9 mouse cellular contexts compared by ENCODE assay signal in genomic region chr2:151008006-151008405, GRCm38 (mm10). TPM values are rescaled to one million over a fixed set of nuclear protein-coding genes. Genes with fewer than 3 reads are reported as not detected.
DNase-seq lines count a peak whose midpoint lies in the region; ATAC-seq and TF ChIP-seq lines count a peak whose summit lies in the region.
"Had no signal": no experiment of that assay in that cellular context is flagged by ENCODE, and none has a peak within 500 bp of the region (broad histone marks: within the 10 kb centered on the region; RNA-seq: fewer than 3 reads in every experiment).

No protein-coding gene starts in this region.

- H3K4me2 ChIP-seq in kidney, postnatal 0 days (ENCODE audit: low read length), result peak overlapping the region; percentile 90
- H3K4me2 ChIP-seq in embryonic facial prominence, embryonic 12.5 days (replicated peaks), result peak overlapping the region; percentile 83
- peak overlapping the region; percentile 95 for H3K4me2 ChIP-seq in intestine, embryonic 15.5 days (replicated peaks)

- no peak overlapping the region for H3K27ac ChIP-seq in kidney, postnatal 0 days
- no peak overlapping the region for H3K27ac ChIP-seq in embryonic facial prominence, embryonic 12.5 days
- H3K27ac ChIP-seq in intestine, embryonic 15.5 days, result no peak overlapping the region
- H3K27ac ChIP-seq: macrophage had no signal

- no peak for DNase-seq in kidney, postnatal 0 days (ENCODE audit: low spot score)
- DNase-seq in kidney, adult 8-10 months, result no peak
- peak; percentile 34 for DNase-seq in neural tube, embryonic 10.5 days (ENCODE audit: extremely low spot score, low spot score)
- DNase-seq in spleen, adult 12 weeks (ENCODE audit: low spot score), result no peak
- DNase-seq in spleen, postnatal 36 days (ENCODE audit: low spot score in 2 of 2), result no peak
- DNase-seq in gastrocnemius, postnatal 10 days, result no peak

- H3K36me3 ChIP-seq in kidney, postnatal 0 days (ENCODE audit: insufficient read depth, low read length), result no peaks in the 10 kb centered on the region
- no peaks in the 10 kb centered on the region for H3K36me3 ChIP-seq in embryonic facial prominence, embryonic 12.5 days
- no peaks in the 10 kb centered on the region for H3K36me3 ChIP-seq in intestine, embryonic 15.5 days

- 36% methylated on average over 6 of the region's 6 CpGs for WGBS in kidney, postnatal 0 days
- WGBS in embryonic facial prominence, embryonic 12.5 days, result 39% methylated on average over 6 of the region's 6 CpGs
- 39% methylated on average over 6 of the region's 6 CpGs for WGBS in intestine, embryonic 15.5 days

- H3K4me1 ChIP-seq in kidney, postnatal 0 days (replicated peaks; ENCODE audit: insufficient read depth, low read length), result no peaks in the 10 kb centered on the region
- H3K4me1 ChIP-seq in embryonic facial prominence, embryonic 12.5 days, result peaks cover 15% of the 10 kb centered on the region; the same call in 1 of the 2 replicates
- 0 out of 2 replicates have a peak, but pooled peaks cover 4% of the 10 kb centered on the region for H3K4me1 ChIP-seq in intestine, embryonic 15.5 days (replicated peaks)

- no peaks in the 10 kb centered on the region for H3K27me3 ChIP-seq in kidney, postnatal 0 days (ENCODE audit: insufficient read depth, low read length)
- no peaks in the 10 kb centered on the region for H3K27me3 ChIP-seq in embryonic facial prominence, embryonic 12.5 days
- no peaks in the 10 kb centered on the region for H3K27me3 ChIP-seq in intestine, embryonic 15.5 days (replicated peaks)

- H3K9me3 ChIP-seq in kidney, postnatal 0 days (replicated peaks; ENCODE audit: low read length), result no peaks in the 10 kb centered on the region
- H3K9me3 ChIP-seq in embryonic facial prominence, embryonic 12.5 days, result no peaks in the 10 kb centered on the region
- H3K9me3 ChIP-seq in intestine, embryonic 15.5 days, result no peaks in the 10 kb centered on the region

- H3K9ac ChIP-seq in kidney, postnatal 0 days (ENCODE audit: low read depth, low read length), result 0 out of 2 replicates have a peak overlapping the region, but pooled peaks have one; percentile 5
- peak overlapping the region; percentile 61 for H3K9ac ChIP-seq in embryonic facial prominence, embryonic 12.5 days
- peak overlapping the region; percentile 89; the same call in 1 of the 2 replicates for H3K9ac ChIP-seq in intestine, embryonic 15.5 days

- peak overlapping the region; percentile 63 for H3K4me3 ChIP-seq in kidney, postnatal 0 days (replicated peaks; ENCODE audit: low read depth, low read length)
- peak overlapping the region; percentile 54 for H3K4me3 ChIP-seq in embryonic facial prominence, embryonic 12.5 days
- H3K4me3 ChIP-seq in intestine, embryonic 15.5 days (replicated peaks), result peak overlapping the region; percentile 79

- TF ChIP-seq CTCF in kidney, postnatal 0 days (IDR thresholded peaks at IDR 0.05; ENCODE audit: low read depth), result no peak

- no peak for ATAC-seq in kidney, postnatal 0 days (replicated peaks; ENCODE audit: low FRiP score, low read depth)
- ATAC-seq in embryonic facial prominence, embryonic 12.5 days (ENCODE audit: insufficient number of reproducible peaks, insufficient read depth, low FRiP score, low TSS enrichment), result no peak
- no peak for ATAC-seq in intestine, embryonic 15.5 days

RNA-seq across cellular contexts. Expression of gene Ninl, which starts 31.2 kb away (rescaled TPM):
- polyA plus RNA-seq in kidney, postnatal 0 days (2015; fragmentation: Nextera tagmentation; extraction: Ambion mirVana), result 6.5 and 6.7 TPM in 2 replicates
- 12.3 and 13.7 TPM in 2 replicates for polyA plus RNA-seq in embryonic facial prominence, embryonic 12.5 days (2016; fragmentation: Nextera tagmentation; extraction: Ambion mirVana)
- 6.5 and 6.7 TPM in 2 replicates for polyA plus RNA-seq in intestine, embryonic 15.5 days (2015; fragmentation: Nextera tagmentation; extraction: Ambion mirVana)
- 1 to 10 TPM in 1 of 2 experiments, under 1 TPM in 1; 0.99 to 1.4 TPM for total RNA-seq in gastrocnemius, postnatal 10 days (2021)

RNA-seq across cellular contexts. Expression of gene Nanp, which starts 31.2 kb away (rescaled TPM):
- 46.3 and 48.1 TPM in 2 replicates for polyA plus RNA-seq in kidney, postnatal 0 days (2015; fragmentation: Nextera tagmentation; extraction: Ambion mirVana)
- polyA plus RNA-seq in embryonic facial prominence, embryonic 12.5 days (2016; fragmentation: Nextera tagmentation; extraction: Ambion mirVana), result 48.3 and 52.0 TPM in 2 replicates
- polyA plus RNA-seq in intestine, embryonic 15.5 days (2015; fragmentation: Nextera tagmentation; extraction: Ambion mirVana), result 53.8 and 61.2 TPM in 2 replicates
- 1 to 10 TPM; 5.6 to 7.6 TPM for total RNA-seq in gastrocnemius, postnatal 10 days (2021)

Comparison
In these comparisons a context has a peak if more than half of its experiments do, and no peak if none do; other contexts are left out.
1. H3K9ac ChIP-seq: peak in every context shown above with its lines; median percentile 89 in intestine, embryonic 15.5 days; 61 in embryonic facial prominence, embryonic 12.5 days; 5 in kidney, postnatal 0 days.